Mouse (Mus musculus) liver, adult 2 months (tissue): ENCODE measurements at regions not wholly inside any gene's neighbourhood (a gene's known extent, or its start where the extent isn't known, plus 50 kb on each side); places are given as distances from the start of the nearest gene placed in this dataset.

Source experiments
- CTCF ChIP-seq: fragments of 200-500 bp; IDR thresholded peaks from 2 replicates; pipeline ENCODE4 v1.5.1; 2011; ENCODE audit warnings: low read depth, low read length, control low read depth
- POLR2A ChIP-seq: fragments of 200-500 bp; IDR thresholded peaks from 2 replicates; pipeline ENCODE4 v1.6.1; 2011; ENCODE audit warnings: low read length, control low read depth; ENCODE audit not compliant: insufficient read depth; ENCODE audit errors: extremely low read depth

GRCm38 (mm10) chr16:30118876-30119275 lies 54.7 kb downstream of the Hes1 start:
- TF ChIP-seq CTCF, result no peak
- TF ChIP-seq POLR2A, result no peak
